Mouse (Mus musculus): ENCODE data around the gene L3mbtl4. TPM values are rescaled to one million over a fixed set of nuclear protein-coding genes. Genes with fewer than 3 reads are reported as not detected.

L3mbtl4 gene
- polyA plus RNA-seq, 1 experiment from 2014 or later: 0.84 TPM

- H3K36me3 ChIP-seq (ENCODE audit: insufficient read depth, low read length): no peaks in the 10 kb centered on the region
- WGBS: 65% methylated on average over 6 of the region's 6 CpGs
- ATAC-seq (ENCODE audit: low FRiP score, low TSS enrichment): no peak
Observed at GRCm38 (mm10) chr17:68611247-68611646, 337.6 kb downstream of the L3mbtl4 start.

DNA sequence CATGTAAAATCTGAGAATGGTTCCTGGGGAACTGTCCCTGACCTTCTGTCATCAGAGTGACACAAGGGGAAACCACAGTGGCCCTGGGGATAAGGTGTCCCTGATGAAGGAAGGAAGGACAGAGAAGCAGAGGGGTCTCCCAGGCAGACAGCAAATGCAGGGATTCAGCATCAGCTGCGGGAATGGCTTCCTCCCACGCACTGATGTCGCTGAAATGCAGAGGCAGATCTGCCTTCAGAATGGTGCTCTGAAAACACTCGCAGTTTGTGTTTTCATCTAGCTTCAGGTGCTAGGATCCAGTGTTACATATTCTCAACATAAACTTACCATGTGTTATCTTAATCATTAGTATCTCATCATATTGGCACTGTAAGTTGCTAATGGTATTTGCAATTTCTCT is 351.7 kb downstream of the L3mbtl4 start:
- no peak for ATAC-seq (ENCODE audit: low FRiP score, low TSS enrichment)
- Histone ChIP-seq H3K4me1 (ENCODE audit: insufficient read depth, low read length) (no peaks in the 10 kb centered on the region), H3K27ac (ENCODE audit: low read length) (no peak overlapping the region), H3K4me3 (ENCODE audit: low read length) (no peak overlapping the region), H3K9ac (replicated peaks; ENCODE audit: low read length) (no peak overlapping the region), H3K27me3 (ENCODE audit: insufficient read depth, low read length) (no peaks in the 10 kb centered on the region), H3K4me2 (replicated peaks; ENCODE audit: low read depth, low read length) (no peak overlapping the region), H3K36me3 (ENCODE audit: insufficient read depth, low read length) (no peaks in the 10 kb centered on the region), H3K9me3 (ENCODE audit: low read length) (no peaks in the 10 kb centered on the region)
- 58% methylated on average over 4 of the region's 4 CpGs for WGBS

More at GRCm38 (mm10) chr17:68611247-68611646, 337.6 kb downstream of the L3mbtl4 start:
- no peak overlapping the region for H3K4me3 ChIP-seq (ENCODE audit: low read length)
- no peak overlapping the region for H3K9ac ChIP-seq (replicated peaks; ENCODE audit: low read length)
- no peaks in the 10 kb centered on the region for H3K9me3 ChIP-seq (ENCODE audit: low read length)
- no peak overlapping the region for H3K27ac ChIP-seq (ENCODE audit: low read length)
- no peaks in the 10 kb centered on the region for H3K27me3 ChIP-seq (ENCODE audit: insufficient read depth, low read length)
- no peaks in the 10 kb centered on the region for H3K4me1 ChIP-seq (ENCODE audit: insufficient read depth, low read length)
- H3K4me2 ChIP-seq (replicated peaks; ENCODE audit: low read depth, low read length): no peak overlapping the region

- H3K27ac ChIP-seq (ENCODE audit: low read length): no peak overlapping the region
- H3K36me3 ChIP-seq (ENCODE audit: insufficient read depth, low read length): no peaks in the 10 kb centered on the region
- no peak overlapping the region for H3K4me3 ChIP-seq (ENCODE audit: low read length)
- no peak for ATAC-seq (ENCODE audit: low FRiP score, low TSS enrichment)
- H3K27me3 ChIP-seq (ENCODE audit: insufficient read depth, low read length): no peaks in the 10 kb centered on the region
- H3K4me1 ChIP-seq (ENCODE audit: insufficient read depth, low read length): no peaks in the 10 kb centered on the region
- 70% methylated on average over 7 of the region's 7 CpGs for WGBS
- no peak overlapping the region for H3K4me2 ChIP-seq (replicated peaks; ENCODE audit: low read depth, low read length)
- H3K9ac ChIP-seq (replicated peaks; ENCODE audit: low read length): no peak overlapping the region
- H3K9me3 ChIP-seq (ENCODE audit: low read length): no peaks in the 10 kb centered on the region
Observed at GRCm38 (mm10) chr17:68629631-68630426, 356.2 kb downstream of the L3mbtl4 start.

GRCm38 (mm10) chr17:68631396-68631795 is 357.8 kb downstream of the L3mbtl4 start:
- Histone ChIP-seq H3K36me3 (ENCODE audit: insufficient read depth, low read length) (no peaks in the 10 kb centered on the region), H3K27me3 (ENCODE audit: insufficient read depth, low read length) (no peaks in the 10 kb centered on the region), H3K9ac (replicated peaks; ENCODE audit: low read length) (no peak overlapping the region), H3K4me2 (replicated peaks; ENCODE audit: low read depth, low read length) (no peak overlapping the region), H3K27ac (ENCODE audit: low read length) (no peak overlapping the region), H3K4me1 (ENCODE audit: insufficient read depth, low read length) (no peaks in the 10 kb centered on the region), H3K4me3 (ENCODE audit: low read length) (no peak overlapping the region), H3K9me3 (ENCODE audit: low read length) (no peaks in the 10 kb centered on the region)
- no peak for ATAC-seq (ENCODE audit: low FRiP score, low TSS enrichment)
- WGBS: 84% methylated on average over 8 of the region's 8 CpGs

DNA sequence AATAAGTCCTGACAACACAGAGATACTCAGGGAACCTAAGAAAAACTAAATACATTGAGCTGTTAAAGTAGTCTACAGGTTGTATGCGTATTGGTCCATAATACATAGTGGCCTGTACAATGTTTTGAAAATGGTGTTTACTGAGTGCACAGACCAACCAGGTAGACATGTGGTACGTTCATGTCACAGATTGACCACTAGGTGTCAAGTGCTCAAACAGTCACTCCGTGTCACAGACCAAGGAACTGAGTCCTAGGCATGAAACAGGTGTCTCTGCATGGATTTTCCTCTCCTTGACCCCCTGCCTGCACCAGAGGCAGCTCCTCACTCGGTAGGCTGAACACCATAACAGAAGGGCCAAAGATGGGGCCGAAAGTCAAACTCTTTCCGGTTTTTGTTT is 366.6 kb downstream of the L3mbtl4 start:
- no peak for ATAC-seq (ENCODE audit: low FRiP score, low TSS enrichment)
- H3K27me3 ChIP-seq (ENCODE audit: insufficient read depth, low read length): no peaks in the 10 kb centered on the region
- H3K9me3 ChIP-seq (ENCODE audit: low read length): no peaks in the 10 kb centered on the region
- H3K36me3 ChIP-seq (ENCODE audit: insufficient read depth, low read length): no peaks in the 10 kb centered on the region
- H3K27ac ChIP-seq (ENCODE audit: low read length): no peak overlapping the region
- no peaks in the 10 kb centered on the region for H3K4me1 ChIP-seq (ENCODE audit: insufficient read depth, low read length)
- no peak overlapping the region for H3K4me2 ChIP-seq (replicated peaks; ENCODE audit: low read depth, low read length)
- no peak overlapping the region for H3K4me3 ChIP-seq (ENCODE audit: low read length)
- WGBS: 73% methylated on average over 6 of the region's 6 CpGs
- H3K9ac ChIP-seq (replicated peaks; ENCODE audit: low read length): no peak overlapping the region

DNA sequence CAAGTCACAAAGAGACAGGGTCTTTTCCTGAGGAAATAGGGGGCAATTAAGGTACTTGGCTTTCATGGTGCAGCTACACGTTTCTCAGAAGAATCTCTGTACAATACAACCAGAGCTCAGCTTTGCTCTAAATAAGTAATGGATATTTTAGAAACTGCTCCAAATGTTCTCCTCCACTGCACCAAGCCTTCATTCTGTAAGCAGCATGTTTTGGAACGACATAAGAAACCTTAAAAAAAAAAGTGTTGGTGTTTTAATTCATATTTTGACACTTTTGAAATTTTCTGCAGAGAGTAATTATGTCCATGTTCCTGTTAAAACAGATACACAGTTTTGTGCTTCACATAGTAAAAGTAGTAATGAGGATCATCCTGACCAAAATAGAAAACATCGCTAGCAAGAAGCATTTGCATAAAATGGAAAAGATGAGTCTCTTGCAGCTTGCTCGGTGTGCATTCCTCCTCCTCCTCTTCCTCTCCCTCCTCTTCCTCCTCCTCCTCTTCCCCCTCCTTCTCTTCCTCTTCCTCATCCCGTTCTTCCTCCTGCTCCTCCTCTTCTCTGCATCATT is 369.0 kb downstream of the L3mbtl4 start:
- Histone ChIP-seq H3K27me3 (ENCODE audit: insufficient read depth, low read length) (no peaks in the 10 kb centered on the region), H3K9me3 (ENCODE audit: low read length) (no peaks in the 10 kb centered on the region), H3K36me3 (ENCODE audit: insufficient read depth, low read length) (no peaks in the 10 kb centered on the region), H3K4me3 (ENCODE audit: low read length) (no peak overlapping the region), H3K9ac (replicated peaks; ENCODE audit: low read length) (no peak overlapping the region), H3K27ac (ENCODE audit: low read length) (no peak overlapping the region), H3K4me1 (ENCODE audit: insufficient read depth, low read length) (no peaks in the 10 kb centered on the region), H3K4me2 (replicated peaks; ENCODE audit: low read depth, low read length) (no peak overlapping the region)
- ATAC-seq (ENCODE audit: low FRiP score, low TSS enrichment): no peak
- WGBS: 59% methylated on average over 5 of the region's 5 CpGs

DNA sequence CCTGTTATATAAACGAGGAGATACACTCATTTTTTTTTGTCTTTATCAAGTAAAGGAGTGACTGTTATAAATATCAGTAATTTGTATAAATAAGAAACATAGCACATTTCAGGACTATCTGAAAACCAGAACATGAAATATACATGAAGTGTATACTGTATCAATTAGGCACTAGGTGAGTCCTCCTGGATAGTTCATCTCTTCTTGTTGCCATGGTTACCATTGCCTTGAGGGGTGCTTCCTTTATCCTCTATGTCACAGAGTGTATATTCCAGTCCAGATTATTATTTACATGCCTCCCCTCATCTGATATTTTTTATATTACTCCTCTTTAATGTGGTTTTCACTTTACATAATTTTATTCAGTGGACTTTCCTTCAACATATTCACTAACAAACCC is 392.9 kb downstream of the L3mbtl4 start:
- Histone ChIP-seq H3K4me1 (ENCODE audit: insufficient read depth, low read length) (no peaks in the 10 kb centered on the region), H3K27me3 (ENCODE audit: insufficient read depth, low read length) (no peaks in the 10 kb centered on the region), H3K9ac (replicated peaks; ENCODE audit: low read length) (no peak overlapping the region), H3K9me3 (ENCODE audit: low read length) (no peaks in the 10 kb centered on the region), H3K4me2 (replicated peaks; ENCODE audit: low read depth, low read length) (no peak overlapping the region), H3K4me3 (ENCODE audit: low read length) (no peak overlapping the region), H3K36me3 (ENCODE audit: insufficient read depth, low read length) (no peaks in the 10 kb centered on the region), H3K27ac (ENCODE audit: low read length) (no peak overlapping the region)
- WGBS: 60% methylated on average over 1 of the region's 1 CpGs
- no peak for ATAC-seq (ENCODE audit: low FRiP score, low TSS enrichment)

DNA sequence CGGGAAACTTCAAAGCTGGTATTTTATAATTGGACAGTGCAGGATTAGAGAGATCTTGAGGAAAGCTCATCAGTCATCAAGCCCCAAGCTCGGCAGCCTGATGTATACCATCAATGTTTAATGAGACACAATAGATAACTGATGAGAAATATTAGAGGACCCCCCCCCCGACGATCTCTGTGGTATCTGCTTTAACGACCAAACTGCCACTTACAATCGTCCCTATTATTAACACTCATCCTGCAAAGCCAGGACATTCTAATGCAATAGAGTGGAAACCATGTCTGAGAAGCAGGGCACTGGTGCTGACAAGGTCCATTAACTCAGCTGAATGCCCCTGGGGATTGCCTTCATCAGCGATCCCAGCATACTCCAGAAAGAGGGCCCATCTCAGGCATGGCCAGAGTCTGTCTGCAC is 398.5 kb downstream of the L3mbtl4 start:
- Histone ChIP-seq H3K9ac (replicated peaks; ENCODE audit: low read length) (no peak overlapping the region), H3K4me1 (ENCODE audit: insufficient read depth, low read length) (no peaks in the 10 kb centered on the region), H3K27me3 (ENCODE audit: insufficient read depth, low read length) (no peaks in the 10 kb centered on the region), H3K4me2 (replicated peaks; ENCODE audit: low read depth, low read length) (no peak overlapping the region), H3K4me3 (ENCODE audit: low read length) (no peak overlapping the region), H3K36me3 (ENCODE audit: insufficient read depth, low read length) (no peaks in the 10 kb centered on the region), H3K9me3 (ENCODE audit: low read length) (no peaks in the 10 kb centered on the region), H3K27ac (ENCODE audit: low read length) (no peak overlapping the region)
- 28% methylated on average over 7 of the region's 7 CpGs for WGBS
- 0 out of 2 replicates have a peak, but pooled peaks have one; percentile 51 for ATAC-seq (ENCODE audit: low FRiP score, low TSS enrichment)

DNA sequence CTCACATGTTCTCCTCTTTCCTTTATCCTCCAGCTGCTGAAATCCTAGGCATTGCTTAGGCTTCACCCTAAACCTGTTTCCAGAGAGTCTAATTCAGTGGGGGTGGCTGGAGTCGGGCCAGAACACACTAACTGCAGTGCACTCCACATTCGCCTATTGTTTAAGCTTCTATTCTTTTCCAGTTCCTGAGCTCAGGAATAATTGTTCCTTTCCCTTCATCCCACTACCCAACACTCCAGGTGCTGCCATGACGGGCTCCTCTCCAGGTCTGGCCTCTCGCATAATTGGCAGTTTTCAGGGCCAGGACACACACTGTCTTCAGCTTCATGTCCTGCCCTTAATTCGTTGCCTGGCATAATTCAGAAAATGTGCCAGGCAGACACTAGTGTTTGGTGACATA is 437.1 kb downstream of the L3mbtl4 start:
- H3K4me3 ChIP-seq (ENCODE audit: low read length): no peak overlapping the region
- H3K27ac ChIP-seq (ENCODE audit: low read length): no peak overlapping the region
- no peak overlapping the region for H3K4me2 ChIP-seq (replicated peaks; ENCODE audit: low read depth, low read length)
- H3K9me3 ChIP-seq (ENCODE audit: low read length): no peaks in the 10 kb centered on the region
- H3K4me1 ChIP-seq (ENCODE audit: insufficient read depth, low read length): no peaks in the 10 kb centered on the region
- no peaks in the 10 kb centered on the region for H3K36me3 ChIP-seq (ENCODE audit: insufficient read depth, low read length)
- 75% methylated on average over 5 of the region's 5 CpGs for WGBS
- H3K27me3 ChIP-seq (ENCODE audit: insufficient read depth, low read length): no peaks in the 10 kb centered on the region
- no peak overlapping the region for H3K9ac ChIP-seq (replicated peaks; ENCODE audit: low read length)
- no peak for ATAC-seq (ENCODE audit: low FRiP score, low TSS enrichment)

DNA sequence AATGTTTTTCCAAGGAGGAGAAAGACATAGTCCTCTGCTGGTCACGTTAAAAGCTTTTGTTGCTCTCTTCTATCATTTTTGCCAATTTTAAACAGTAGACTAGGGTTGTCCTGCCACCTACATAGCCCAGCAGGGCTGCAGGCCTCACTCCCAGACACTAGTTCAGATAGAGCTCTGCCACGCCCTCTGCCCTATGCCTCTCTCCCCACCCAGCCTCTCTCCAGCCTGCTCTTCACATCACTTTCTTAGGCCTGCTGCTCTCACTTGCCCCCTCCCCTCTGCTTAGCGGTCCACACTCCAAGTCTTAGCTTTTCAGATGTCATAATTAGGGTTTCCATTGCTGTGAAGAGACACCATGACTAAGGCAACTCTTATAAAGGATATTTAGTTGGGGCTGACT is 437.8 kb downstream of the L3mbtl4 start:
- Histone ChIP-seq H3K9me3 (ENCODE audit: low read length) (no peaks in the 10 kb centered on the region), H3K27ac (ENCODE audit: low read length) (no peak overlapping the region), H3K4me2 (replicated peaks; ENCODE audit: low read depth, low read length) (no peak overlapping the region), H3K4me1 (ENCODE audit: insufficient read depth, low read length) (no peaks in the 10 kb centered on the region), H3K9ac (replicated peaks; ENCODE audit: low read length) (no peak overlapping the region), H3K27me3 (ENCODE audit: insufficient read depth, low read length) (no peaks in the 10 kb centered on the region), H3K4me3 (ENCODE audit: low read length) (no peak overlapping the region), H3K36me3 (ENCODE audit: insufficient read depth, low read length) (no peaks in the 10 kb centered on the region)
- ATAC-seq (ENCODE audit: low FRiP score, low TSS enrichment): no peak
- WGBS: 73% methylated on average over 3 of the region's 3 CpGs

All from kidney, embryonic 16.5 days (tissue).